Mouse (Mus musculus): Measurements from ENCODE around the gene Rps18. TPM values are rescaled to one million over a fixed set of nuclear protein-coding genes. Genes with fewer than 3 reads are reported as not detected.
"Not testable (repeated sequence)": the region's sequence is repeated elsewhere in the genome, so short reads cannot be mapped to it uniquely, and the experiment has no call there.

Gene Rps18
- 1,618 and 1,641 TPM in 2 replicates for polyA plus RNA-seq (2014; fragmentation: Nextera tagmentation; extraction: Ambion mirVana)

- peak; percentile 97 for DNase-seq (ENCODE audit: low spot score)
- peak; percentile 89 for ATAC-seq (ENCODE audit: insufficient number of reproducible peaks, low FRiP score, low TSS enrichment, low read depth)
- H3K36me3 ChIP-seq (ENCODE audit: control insufficient read depth, insufficient read depth, low read length) = peaks cover 15% of the 10 kb centered on the region
- WGBS = under 1% methylated on average over 50 of the region's 50 CpGs
- H3K9me3 ChIP-seq (ENCODE audit: control insufficient read depth, low read length) = no peaks in the 10 kb centered on the region
- peak within 1 kb of the TSS; percentile 89 for H3K27ac ChIP-seq (replicated peaks; ENCODE audit: low read depth, low read length)
- H3K4me2 ChIP-seq (ENCODE audit: low read depth, severe bottlenecking) = peak within 1 kb of the TSS; percentile 82
- H3K4me1 ChIP-seq (ENCODE audit: control insufficient read depth, insufficient read depth, low read length) = peaks cover 41% of the 10 kb centered on the region
- H3K9ac ChIP-seq (ENCODE audit: low read length) = peak within 1 kb of the TSS; percentile 98
- H3K4me3 ChIP-seq (ENCODE audit: low read depth, low read length) = peak within 1 kb of the TSS; percentile 100
- H3K27me3 ChIP-seq (ENCODE audit: control insufficient read depth, insufficient read depth, low read length) = no peaks in the 10 kb centered on the region
These were observed at the start of gene Rps18, which contains the start of gene Vps52 for GRCm38 (mm10) chr17:33955555-33956214. Rps18 (minus strand) TSS chr17:33956001. Vps52 (plus strand) TSS chr17:33955812.

GRCm38 (mm10) chr17:34003426-34003825, 47.6 kb upstream of the Rps18 start:
- ATAC-seq (ENCODE audit: insufficient number of reproducible peaks, low FRiP score, low TSS enrichment, low read depth) (no peak), DNase-seq (ENCODE audit: low spot score) (peak; percentile 74)
- Histone ChIP-seq H3K27me3 (ENCODE audit: control insufficient read depth, insufficient read depth, low read length) (peaks cover 20% of the 10 kb centered on the region), H3K36me3 (ENCODE audit: control insufficient read depth, insufficient read depth, low read length) (no peaks in the 10 kb centered on the region), H3K9ac (ENCODE audit: low read length) (no peak overlapping the region), H3K4me2 (ENCODE audit: low read depth, severe bottlenecking) (no peak overlapping the region), H3K27ac (replicated peaks; ENCODE audit: low read depth, low read length) (no peak overlapping the region), H3K4me1 (ENCODE audit: control insufficient read depth, insufficient read depth, low read length) (0 out of 2 replicates have a peak, but pooled peaks cover 2% of the 10 kb centered on the region), H3K4me3 (ENCODE audit: low read depth, low read length) (no peak overlapping the region), H3K9me3 (ENCODE audit: control insufficient read depth, low read length) (no peaks in the 10 kb centered on the region)
- WGBS = 8% methylated on average over 5 of the region's 5 CpGs

GRCm38 (mm10) chr17:34000796-34001195, 45.0 kb upstream of the Rps18 start:
- not testable (repeated sequence) for H3K9me3 ChIP-seq (ENCODE audit: control insufficient read depth, low read length); H3K4me2 ChIP-seq (ENCODE audit: low read depth, severe bottlenecking); DNase-seq (ENCODE audit: low spot score); H3K4me1 ChIP-seq (ENCODE audit: control insufficient read depth, insufficient read depth, low read length); ATAC-seq (ENCODE audit: insufficient number of reproducible peaks, low FRiP score, low TSS enrichment, low read depth); H3K4me3 ChIP-seq (ENCODE audit: low read depth, low read length); H3K9ac ChIP-seq (ENCODE audit: low read length); H3K27ac ChIP-seq (replicated peaks; ENCODE audit: low read depth, low read length); H3K36me3 ChIP-seq (ENCODE audit: control insufficient read depth, insufficient read depth, low read length)
- peaks cover 20% of the 10 kb centered on the region for H3K27me3 ChIP-seq (ENCODE audit: control insufficient read depth, insufficient read depth, low read length)
- 60% methylated on average over 2 of the region's 2 CpGs for WGBS

- under 1% methylated on average over 27 of the region's 30 CpGs for WGBS
- H3K4me2 ChIP-seq (ENCODE audit: low read depth, severe bottlenecking) = peak within 1 kb of the TSS; percentile 92
- 0 out of 2 replicates have a peak, but pooled peaks have one; percentile 44 for ATAC-seq (ENCODE audit: insufficient number of reproducible peaks, low FRiP score, low TSS enrichment, low read depth)
- H3K36me3 ChIP-seq (ENCODE audit: control insufficient read depth, insufficient read depth, low read length) = no peaks in the 10 kb centered on the region
- H3K9ac ChIP-seq (ENCODE audit: low read length) = peak within 1 kb of the TSS; percentile 37
- H3K27ac ChIP-seq (replicated peaks; ENCODE audit: low read depth, low read length) = no peak within 1 kb of the TSS
- DNase-seq (ENCODE audit: low spot score) = peak; percentile 76
- H3K4me1 ChIP-seq (ENCODE audit: control insufficient read depth, insufficient read depth, low read length) = 0 out of 2 replicates have a peak, but pooled peaks cover 2% of the 10 kb centered on the region
- H3K27me3 ChIP-seq (ENCODE audit: control insufficient read depth, insufficient read depth, low read length) = peaks cover 20% of the 10 kb centered on the region
- H3K9me3 ChIP-seq (ENCODE audit: control insufficient read depth, low read length) = no peaks in the 10 kb centered on the region
- H3K4me3 ChIP-seq (ENCODE audit: low read depth, low read length) = peak within 1 kb of the TSS; percentile 41
These were observed 44.3 kb upstream of the Rps18 start, which contains the start of gene H2-K1 for GRCm38 (mm10) chr17:34000150-34000537. H2-K1 (minus strand) TSS chr17:34000347.

GRCm38 (mm10) chr17:33999341-34000149, 43.7 kb upstream of the Rps18 start:
- H3K9me3 ChIP-seq (ENCODE audit: control insufficient read depth, low read length) = no peaks in the 10 kb centered on the region
- WGBS = 3% methylated on average over 83 of the region's 87 CpGs
- 0 out of 2 replicates have a peak, but pooled peaks cover 2% of the 10 kb centered on the region for H3K4me1 ChIP-seq (ENCODE audit: control insufficient read depth, insufficient read depth, low read length)
- H3K4me3 ChIP-seq (ENCODE audit: low read depth, low read length) = peak overlapping the region; percentile 41
- no peaks in the 10 kb centered on the region for H3K36me3 ChIP-seq (ENCODE audit: control insufficient read depth, insufficient read depth, low read length)
- peak overlapping the region; percentile 92 for H3K4me2 ChIP-seq (ENCODE audit: low read depth, severe bottlenecking)
- H3K27me3 ChIP-seq (ENCODE audit: control insufficient read depth, insufficient read depth, low read length) = peaks cover 20% of the 10 kb centered on the region
- 0 out of 2 replicates have a peak, but pooled peaks have one; percentile 44 for ATAC-seq (ENCODE audit: insufficient number of reproducible peaks, low FRiP score, low TSS enrichment, low read depth)
- peak overlapping the region; percentile 37 for H3K9ac ChIP-seq (ENCODE audit: low read length)
- H3K27ac ChIP-seq (replicated peaks; ENCODE audit: low read depth, low read length) = no peak overlapping the region
- peak; percentile 47 for DNase-seq (ENCODE audit: low spot score)

GRCm38 (mm10) chr17:33998697-33999096, 42.9 kb upstream of the Rps18 start:
- not testable (repeated sequence) for H3K9me3 ChIP-seq (ENCODE audit: control insufficient read depth, low read length); H3K4me1 ChIP-seq (ENCODE audit: control insufficient read depth, insufficient read depth, low read length); DNase-seq (ENCODE audit: low spot score); H3K4me2 ChIP-seq (ENCODE audit: low read depth, severe bottlenecking); H3K36me3 ChIP-seq (ENCODE audit: control insufficient read depth, insufficient read depth, low read length); ATAC-seq (ENCODE audit: insufficient number of reproducible peaks, low FRiP score, low TSS enrichment, low read depth); H3K9ac ChIP-seq (ENCODE audit: low read length); H3K27ac ChIP-seq (replicated peaks; ENCODE audit: low read depth, low read length); H3K4me3 ChIP-seq (ENCODE audit: low read depth, low read length)
- peaks cover 20% of the 10 kb centered on the region for H3K27me3 ChIP-seq (ENCODE audit: control insufficient read depth, insufficient read depth, low read length)
- WGBS = 50% methylated on average over 5 of the region's 5 CpGs

GRCm38 (mm10) chr17:33997025-33997424, 41.2 kb upstream of the Rps18 start:
- peaks cover 20% of the 10 kb centered on the region for H3K27me3 ChIP-seq (ENCODE audit: control insufficient read depth, insufficient read depth, low read length)
- WGBS = 82% methylated on average over 2 of the region's 2 CpGs

GRCm38 (mm10) chr17:33995651-33996050, 39.9 kb upstream of the Rps18 start:
- Histone ChIP-seq H3K4me3 (ENCODE audit: low read depth, low read length) (no peak overlapping the region), H3K4me2 (ENCODE audit: low read depth, severe bottlenecking) (no peak overlapping the region), H3K9me3 (ENCODE audit: control insufficient read depth, low read length) (no peaks in the 10 kb centered on the region), H3K27ac (replicated peaks; ENCODE audit: low read depth, low read length) (no peak overlapping the region), H3K4me1 (ENCODE audit: control insufficient read depth, insufficient read depth, low read length) (0 out of 2 replicates have a peak, but pooled peaks cover 2% of the 10 kb centered on the region), H3K36me3 (ENCODE audit: control insufficient read depth, insufficient read depth, low read length) (no peaks in the 10 kb centered on the region), H3K27me3 (ENCODE audit: control insufficient read depth, insufficient read depth, low read length) (peaks cover 19% of the 10 kb centered on the region), H3K9ac (ENCODE audit: low read length) (no peak overlapping the region)
- 27% methylated on average over 3 of the region's 3 CpGs for WGBS
- ATAC-seq (ENCODE audit: insufficient number of reproducible peaks, low FRiP score, low TSS enrichment, low read depth) = no peak
- no peak for DNase-seq (ENCODE audit: low spot score)

More at GRCm38 (mm10) chr17:33997025-33997424, 41.2 kb upstream of the Rps18 start:
- not testable (repeated sequence) for H3K4me3 ChIP-seq (ENCODE audit: low read depth, low read length); H3K27ac ChIP-seq (replicated peaks; ENCODE audit: low read depth, low read length); H3K4me2 ChIP-seq (ENCODE audit: low read depth, severe bottlenecking); H3K9ac ChIP-seq (ENCODE audit: low read length); H3K9me3 ChIP-seq (ENCODE audit: control insufficient read depth, low read length); H3K36me3 ChIP-seq (ENCODE audit: control insufficient read depth, insufficient read depth, low read length); ATAC-seq (ENCODE audit: insufficient number of reproducible peaks, low FRiP score, low TSS enrichment, low read depth); H3K4me1 ChIP-seq (ENCODE audit: control insufficient read depth, insufficient read depth, low read length); DNase-seq (ENCODE audit: low spot score)
